Mouse (Mus musculus): ENCODE measurements at regions not wholly inside any gene's neighbourhood (a gene's known extent, or its start where the extent isn't known, plus 50 kb on each side); places are given as distances from the start of the nearest gene placed in this dataset.

DNA sequence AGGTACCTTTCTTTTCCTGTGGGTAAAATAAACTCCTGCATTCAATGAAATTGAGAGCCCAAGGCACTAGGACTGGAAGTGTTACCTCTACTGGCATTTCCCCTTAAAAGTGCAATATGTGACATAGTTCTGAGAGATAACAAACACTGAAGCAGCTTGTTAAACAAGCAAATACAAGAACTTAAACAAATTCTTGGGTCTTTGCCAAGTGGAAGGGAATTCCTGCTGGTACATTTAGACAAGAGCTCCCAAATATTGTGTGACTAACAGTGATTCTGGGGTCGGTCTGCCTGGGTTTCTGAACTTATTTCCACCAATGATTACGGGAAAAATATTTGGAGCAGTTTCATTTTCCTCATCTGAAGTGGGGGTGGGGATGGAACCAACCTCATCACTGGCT is 677.4 kb upstream of the Tenm2 start:
- TF ChIP-seq CTCF (IDR thresholded peaks at IDR 0.05; ENCODE audit: borderline replicate concordance, extremely low read depth, insufficient read depth, insufficient read length) (no peak), POLR2A (IDR thresholded peaks at IDR 0.05; ENCODE audit: borderline replicate concordance, extremely low read depth, insufficient read depth, insufficient read length, poor library complexity, severe bottlenecking) (no peak)

Data from brain, embryonic 14.5 days (tissue).